Mouse (Mus musculus) adrenal gland, postnatal 36 days (tissue): ENCODE results near the gene Enpep. TPM values are rescaled to one million over a fixed set of nuclear protein-coding genes. Genes with fewer than 3 reads are reported as not detected.

Experiments
- DNase-seq, 2 experiments: peaks; one replicate each; pipeline ENCODE4 v3.0.0; 2021; ENCODE audit warnings: mixed read lengths in 1 of 2
- total RNA-seq, 2 experiments: library from RNA; stranded (reverse); gene quantifications; 2 replicates each; pipeline ENCODE4 v1.2.3; 2021

Enpep gene
- total RNA-seq, 2 experiments from 2014 or later: 12.3 to 22.0 TPM

DNA sequence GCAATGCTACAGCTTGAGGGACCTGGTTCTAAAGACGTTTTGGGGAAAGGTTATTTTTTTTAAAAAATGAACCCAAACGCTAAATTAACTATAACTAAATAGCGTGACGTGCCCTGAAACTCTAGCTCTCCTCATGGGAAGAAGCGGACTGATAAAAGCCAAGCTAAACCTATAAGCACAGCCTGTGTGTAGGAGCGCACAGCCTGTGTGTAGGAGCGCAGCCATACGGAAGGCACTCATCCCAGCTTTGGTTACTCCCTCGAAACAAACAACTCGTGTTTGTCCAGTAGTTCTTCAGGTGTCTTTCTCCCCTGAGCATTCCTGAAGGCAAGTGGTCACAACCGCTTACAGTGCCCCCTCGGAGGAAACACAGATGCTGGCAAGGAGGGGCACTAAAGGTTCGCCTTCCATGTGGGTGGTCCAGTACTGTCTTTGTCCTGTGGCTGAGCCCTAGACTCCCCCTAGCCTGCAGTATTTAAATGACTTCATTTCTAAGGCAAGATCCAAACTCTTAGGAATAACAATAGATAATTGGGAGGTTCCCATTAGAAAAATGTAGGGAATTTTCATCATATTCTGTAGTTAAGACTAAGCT is 93.8 kb downstream of the Enpep start:
- DNase-seq: no peak

DNA sequence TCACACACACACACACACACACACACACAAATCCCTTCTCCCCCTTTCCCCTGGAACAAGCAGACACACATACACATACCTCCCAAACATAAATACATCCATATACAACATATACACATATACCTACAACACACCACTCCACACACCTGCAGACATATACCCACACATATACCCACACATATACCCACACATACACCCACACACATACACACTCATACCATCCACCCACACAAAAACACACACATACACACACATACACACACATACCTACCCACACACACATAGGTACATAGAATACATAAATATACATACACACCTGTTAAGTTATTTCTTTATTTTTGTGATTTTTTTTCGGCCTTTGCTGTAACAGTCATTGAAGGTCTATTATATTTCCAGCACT is 94.5 kb downstream of the Enpep start:
- no peak for DNase-seq

DNA sequence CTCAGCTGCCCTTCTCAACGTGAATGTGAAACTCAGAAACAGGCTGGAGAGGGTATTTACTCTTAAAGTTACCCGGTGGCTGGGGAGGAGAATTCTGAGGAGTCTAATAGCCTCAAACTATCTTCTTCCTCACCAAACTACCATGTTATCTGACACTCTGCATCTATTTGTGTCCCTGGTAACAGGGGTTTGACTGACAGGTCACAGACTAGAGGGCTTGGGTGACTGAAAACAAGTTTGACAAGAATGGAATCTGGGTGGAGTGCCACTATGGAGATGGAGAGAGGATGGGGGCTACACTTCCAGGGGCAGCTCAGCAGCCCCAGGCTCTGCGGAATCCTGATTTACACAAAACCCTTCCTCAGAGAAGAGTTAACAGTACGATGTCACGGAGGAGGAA is 105.2 kb downstream of the Enpep start:
- no peak for DNase-seq

DNA sequence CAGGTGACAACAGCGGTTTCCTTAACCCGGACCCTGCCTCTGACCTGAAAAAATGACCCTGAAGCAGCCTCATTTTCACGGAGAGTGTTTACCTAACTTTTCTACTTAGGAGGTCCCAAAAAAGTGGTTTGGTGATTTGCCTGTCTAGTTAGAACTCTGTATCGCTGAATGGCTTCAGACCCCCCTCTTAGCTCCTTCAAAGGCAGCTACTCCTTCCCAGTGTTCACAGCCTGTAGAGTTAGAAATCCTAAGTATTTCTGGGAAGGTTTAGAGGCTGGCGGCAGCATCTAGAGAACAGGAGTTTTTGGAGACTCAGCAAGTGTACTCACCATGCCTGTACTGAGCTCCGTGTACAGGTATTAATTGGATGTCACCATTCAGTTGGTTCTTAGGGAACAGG is 105.8 kb downstream of the Enpep start:
- no peak for DNase-seq

DNA sequence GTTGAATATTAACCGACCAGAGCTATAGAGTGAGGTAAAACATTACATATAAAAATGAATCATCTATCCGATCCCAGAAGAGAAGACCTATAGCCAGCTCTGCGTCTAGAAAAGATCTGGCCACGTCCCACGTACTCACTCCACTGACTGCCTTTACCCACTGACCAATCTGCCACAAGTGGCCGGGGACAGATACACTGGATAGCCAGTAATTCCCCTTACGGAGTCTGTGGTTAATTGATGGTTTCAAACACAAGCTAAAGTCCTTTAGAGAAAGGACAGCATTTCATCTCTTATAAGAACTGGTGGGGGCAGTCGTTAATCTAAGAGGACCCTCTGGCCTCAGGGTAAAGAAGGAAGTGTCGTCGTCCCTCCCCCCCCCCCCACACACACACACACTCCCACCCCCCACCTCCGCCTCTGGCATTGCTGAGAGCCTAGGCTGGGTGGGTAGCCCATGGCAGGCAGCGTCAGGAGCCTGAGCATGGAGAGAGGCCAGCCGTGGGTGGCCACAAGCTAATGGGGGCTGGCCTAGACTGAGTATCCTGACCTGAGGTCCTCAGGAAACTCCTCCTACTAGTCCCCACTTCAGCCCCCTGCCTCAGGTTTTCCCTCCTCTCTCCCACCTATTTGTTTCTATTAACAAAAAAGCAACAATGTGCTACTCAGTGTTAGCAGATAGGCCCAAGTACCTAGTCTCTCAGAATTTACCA is 106.8 kb downstream of the Enpep start:
- no peak for DNase-seq

DNA sequence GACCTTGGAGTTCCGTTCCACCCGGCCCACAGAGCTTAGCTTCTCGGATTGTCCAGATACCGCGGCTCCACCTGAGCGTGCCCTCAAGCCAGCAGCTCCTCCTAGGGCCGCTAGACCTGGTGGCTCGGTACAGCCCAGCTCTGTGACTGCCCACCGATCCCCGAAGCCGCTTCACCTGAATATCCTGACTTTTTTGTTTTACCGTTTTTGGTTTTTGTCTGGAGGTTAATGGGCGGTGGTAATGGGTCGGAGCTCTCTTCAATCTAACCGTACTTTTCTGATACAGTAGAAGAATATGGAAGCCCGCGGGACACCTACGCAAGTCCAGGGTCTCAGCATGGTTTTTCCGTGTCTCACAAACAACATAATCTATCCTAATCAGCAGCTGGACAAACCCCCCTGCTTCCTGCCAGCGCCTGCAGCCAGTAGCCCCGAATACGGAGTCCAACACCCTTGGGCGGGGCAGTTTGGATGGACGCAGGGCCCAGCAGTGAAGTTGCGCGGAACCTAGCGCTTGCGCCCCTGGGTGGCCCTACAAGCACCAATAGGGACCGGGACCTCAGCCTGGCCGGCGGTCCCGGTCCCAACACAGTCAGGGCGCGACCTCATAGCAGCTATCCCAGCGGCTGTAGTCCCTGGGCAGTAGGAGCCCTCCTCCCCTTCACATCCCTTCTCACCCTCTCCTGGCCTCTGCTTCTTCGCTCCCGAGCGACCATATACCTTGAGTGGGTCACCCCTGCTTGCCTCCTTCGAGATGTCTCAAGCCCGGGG is 107.5 kb downstream of the Enpep start:
- DNase-seq: no peak

DNA sequence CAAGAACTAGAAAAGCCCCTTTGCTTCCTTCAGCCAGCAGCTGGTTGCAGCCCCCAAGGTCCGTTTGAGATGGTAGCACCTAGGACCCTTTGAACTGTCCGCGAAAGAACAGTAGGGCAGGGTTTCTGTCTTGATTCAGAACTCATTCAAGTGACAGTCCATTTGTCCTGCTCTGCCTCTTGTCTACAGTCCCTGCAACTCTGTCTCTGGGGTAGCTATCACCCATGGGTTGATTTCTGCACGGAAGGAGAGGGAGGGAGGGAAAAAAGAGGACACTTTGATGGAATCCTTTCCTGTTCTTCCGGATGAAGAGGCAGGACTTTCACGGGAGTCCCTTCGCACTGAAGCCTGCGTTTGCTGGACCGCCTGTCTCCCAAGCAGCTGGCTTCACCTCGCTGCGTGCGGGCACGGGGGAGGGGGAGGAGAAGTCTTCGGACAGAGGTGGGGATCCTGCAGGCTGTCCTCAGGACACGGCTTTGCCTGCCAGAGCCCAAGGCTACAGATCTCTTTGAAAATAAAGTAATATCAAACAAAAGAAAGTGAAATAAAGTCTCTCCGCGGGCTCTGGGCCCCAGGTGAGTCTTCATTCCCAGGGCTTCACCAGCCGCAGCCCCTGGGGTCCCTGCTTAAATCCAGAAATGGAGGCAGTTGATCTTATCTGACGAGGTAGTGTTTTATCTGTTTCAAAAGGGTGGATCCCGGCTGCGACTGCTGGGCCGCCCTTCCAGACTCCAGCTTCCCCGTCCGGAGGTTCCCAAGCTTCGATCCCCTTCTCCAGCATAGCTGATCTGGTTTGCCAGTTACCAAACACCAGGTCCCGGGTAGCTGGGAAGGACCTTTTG is 108.3 kb downstream of the Enpep start:
- no peak for DNase-seq

DNA sequence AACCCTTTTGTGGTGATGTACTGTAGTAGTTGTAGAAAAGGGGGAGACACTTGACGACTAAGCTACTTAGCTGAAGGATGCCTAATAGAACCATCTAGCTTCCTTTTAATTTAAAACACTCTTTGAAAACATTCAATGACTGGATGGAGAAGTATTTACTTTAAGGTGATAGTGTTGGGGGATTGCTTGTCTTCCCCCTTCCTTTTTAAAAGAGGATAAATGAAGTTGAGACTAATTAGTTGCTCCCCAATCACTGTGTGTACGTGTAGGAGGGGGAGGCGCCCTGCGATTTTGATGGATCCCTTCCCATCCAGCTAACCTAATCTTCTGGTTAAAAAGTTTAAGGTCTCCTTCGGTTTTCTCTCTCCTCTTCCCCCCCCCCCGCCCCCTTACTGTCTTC is 109.1 kb downstream of the Enpep start:
- no peak for DNase-seq

DNA sequence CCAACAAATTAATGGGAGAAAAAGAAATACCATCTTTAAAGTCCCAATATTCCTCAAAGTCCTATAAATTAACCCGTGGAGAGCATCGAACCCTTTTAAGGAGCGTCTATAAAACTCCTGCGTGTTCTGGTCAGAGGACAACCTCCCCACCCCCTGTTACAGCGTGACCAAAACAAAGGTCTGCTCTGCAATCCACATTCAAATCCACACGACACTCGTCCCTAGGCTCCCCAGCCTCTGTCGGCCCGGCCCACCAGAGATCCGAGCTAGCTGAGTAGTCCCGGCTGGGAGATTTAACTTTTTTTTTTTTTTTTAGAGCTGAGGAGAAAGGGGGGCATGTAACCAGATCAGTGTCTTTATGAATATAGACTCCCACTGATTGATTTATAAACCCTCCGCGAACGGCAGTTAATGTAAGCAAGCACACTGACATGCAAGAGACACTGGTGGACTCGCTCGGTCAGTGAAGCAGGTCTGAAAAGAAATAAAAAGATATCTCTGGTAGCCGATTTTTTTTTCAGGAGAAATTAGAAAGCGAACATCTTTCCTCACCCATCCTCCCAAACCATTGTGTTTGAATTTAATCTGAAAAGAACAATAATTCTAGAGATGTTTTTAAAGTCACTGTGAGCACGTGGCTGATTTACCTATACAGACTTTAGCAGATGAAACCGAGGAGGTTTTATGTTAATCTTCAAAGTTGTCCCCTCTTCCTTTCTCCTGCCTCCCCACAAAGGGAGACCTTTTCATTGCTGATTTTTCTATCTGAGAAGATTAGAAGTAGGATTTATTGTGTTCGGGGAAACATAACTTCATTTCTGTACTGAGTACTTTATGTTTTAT is 109.9 kb downstream of the Enpep start:
- DNase-seq: no peak

DNA sequence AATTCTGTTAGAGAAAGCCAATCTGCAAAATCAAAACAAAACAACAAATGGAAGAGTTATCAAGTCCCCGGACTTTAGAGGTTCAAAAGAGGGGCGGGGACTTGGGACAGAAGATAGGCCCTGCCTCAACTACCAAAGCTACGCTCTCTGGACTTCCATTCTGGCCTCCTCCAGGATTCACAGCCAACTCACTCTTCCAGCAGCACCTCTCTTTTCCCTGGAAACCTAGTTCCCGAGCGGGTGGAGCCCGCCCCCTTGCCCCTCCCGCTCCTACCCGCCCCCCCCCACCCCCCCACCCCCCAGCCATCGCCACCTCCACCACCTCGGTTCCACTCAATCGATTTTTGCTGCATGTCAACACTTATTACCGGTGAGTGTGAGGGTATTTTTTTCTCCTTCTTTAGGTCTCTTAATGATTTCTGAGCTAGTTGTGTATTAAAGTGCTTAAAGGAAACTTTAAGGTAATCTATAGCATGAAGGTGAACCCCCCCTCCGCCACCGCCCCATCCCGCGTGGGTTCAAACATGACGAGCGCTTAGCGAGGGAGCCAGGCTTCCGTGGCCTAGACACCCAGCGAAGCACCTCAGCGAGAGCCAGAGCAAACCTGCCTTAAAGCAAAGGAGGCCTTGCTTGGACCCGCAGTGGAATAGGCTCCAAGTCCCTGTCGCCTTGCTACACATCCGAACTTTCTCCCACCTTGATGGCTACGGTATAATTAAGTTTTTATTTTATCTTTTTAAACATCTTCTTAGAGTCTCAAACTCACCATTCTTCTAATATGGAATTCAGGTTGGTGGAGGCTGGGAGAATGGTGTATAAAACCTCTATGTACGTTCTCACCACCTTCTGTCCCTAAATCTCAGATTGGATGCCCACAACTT is 110.9 kb downstream of the Enpep start:
- DNase-seq: no peak

DNA sequence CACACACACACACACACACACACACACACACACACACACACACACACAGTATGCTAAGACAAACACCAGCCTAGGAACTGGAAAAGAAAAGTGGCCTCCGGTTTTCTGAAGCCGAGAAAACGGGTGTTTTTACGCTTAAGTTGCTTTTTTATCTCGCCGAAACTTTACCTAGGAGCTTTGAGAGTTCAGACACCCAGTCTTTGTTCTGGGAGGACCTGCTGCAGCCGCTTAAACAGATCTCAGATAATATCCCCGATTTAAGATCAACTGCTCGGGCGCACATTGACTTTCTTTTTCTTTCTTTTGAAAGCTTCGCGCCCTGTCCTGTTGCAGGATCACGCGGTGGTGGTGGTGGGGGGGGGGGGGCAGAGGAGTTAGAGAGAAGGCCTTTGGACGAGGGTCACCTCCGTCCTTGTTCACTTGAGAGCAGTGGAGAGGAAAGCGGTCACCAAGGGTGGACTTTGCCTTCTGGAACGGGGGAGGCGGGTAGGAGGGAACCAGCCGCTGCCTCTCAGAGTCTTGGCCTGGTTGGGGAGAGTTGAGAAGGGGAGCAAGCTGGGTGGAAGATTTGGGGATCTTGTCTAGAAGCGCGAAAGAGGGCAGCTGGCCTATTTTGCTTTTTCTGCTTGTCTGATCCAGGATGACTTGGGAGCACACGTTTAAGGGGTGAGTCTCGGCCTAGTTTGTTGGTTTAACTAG is 111.7 kb downstream of the Enpep start:
- DNase-seq: no peak

DNA sequence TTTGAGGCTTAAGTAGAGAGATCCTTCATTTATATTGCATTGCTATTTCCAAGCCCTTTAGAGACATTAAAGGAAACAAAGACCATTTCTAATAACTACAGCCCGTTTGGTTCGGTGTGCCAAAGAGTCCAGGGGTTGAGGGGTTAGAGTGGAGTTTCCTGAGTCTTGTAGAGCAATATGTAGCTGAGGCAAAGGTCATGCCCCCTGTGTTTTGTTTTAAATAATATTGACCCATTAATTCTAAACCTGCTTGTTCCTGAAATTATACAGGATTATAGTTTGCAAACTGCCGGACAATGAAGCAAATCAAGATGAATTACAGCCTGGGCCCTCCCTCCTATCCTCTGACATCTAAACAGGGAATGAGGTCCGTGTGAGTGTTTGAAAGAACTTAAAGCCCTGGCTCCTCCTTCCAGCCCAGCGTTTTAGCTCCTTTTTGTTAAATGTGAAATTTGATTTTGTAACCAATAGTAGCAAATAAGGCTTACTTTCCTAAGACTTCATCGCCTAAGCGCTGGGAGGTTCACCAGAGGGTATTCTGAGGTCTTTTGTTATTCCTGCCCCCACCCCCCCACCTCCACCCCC is 112.3 kb downstream of the Enpep start:
- no peak for DNase-seq

Other genes starting within 250 kb of the Enpep start
- not detected for gene Pitx2, start 132.8 kb downstream of the Enpep start, total RNA-seq
- 10 to 100 TPM; 90.1 to 91.1 TPM for gene Elovl6, start 199.6 kb upstream of the Enpep start, total RNA-seq